Mouse (Mus musculus): Measurements from ENCODE around the gene Aqp3. TPM values are rescaled to one million over a fixed set of nuclear protein-coding genes. Genes with fewer than 3 reads are reported as not detected.

Aqp3 gene
- polyA plus RNA-seq, 1 experiment from 2014 or later: 87.4 TPM

DNA sequence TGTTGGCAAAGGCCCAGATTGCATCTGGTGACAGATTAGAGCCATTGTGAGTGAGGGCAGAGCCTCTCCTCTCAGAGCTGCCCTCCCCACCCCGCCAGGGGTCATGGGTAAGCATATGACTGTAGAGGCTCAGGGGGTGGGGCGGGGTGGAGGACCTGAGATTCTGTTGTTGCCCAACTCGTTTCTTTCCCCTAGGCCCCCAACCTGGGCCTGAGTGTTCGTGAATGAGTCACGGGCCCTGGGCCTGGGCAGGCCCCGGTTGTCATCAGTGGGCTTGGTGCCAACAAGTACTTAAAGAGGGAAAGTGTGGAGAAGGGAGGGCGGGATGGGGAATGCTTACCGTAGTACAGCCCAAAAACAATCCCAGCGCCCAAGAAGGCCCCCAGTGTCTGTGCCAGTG, 3.6 kb downstream of the Aqp3 start:
- Histone ChIP-seq H3K9me3 (replicated peaks; ENCODE audit: low read length) (no peaks in the 10 kb centered on the region), H3K4me1 (replicated peaks; ENCODE audit: insufficient read depth, low read length) (peaks cover 16% of the 10 kb centered on the region; the same call in 1 of the 2 replicates), H3K9ac (ENCODE audit: low read depth, low read length) (no peak overlapping the region), H3K27me3 (ENCODE audit: insufficient read depth, low read length) (no peaks in the 10 kb centered on the region), H3K27ac (no peak overlapping the region), H3K36me3 (ENCODE audit: insufficient read depth, low read length) (no peaks in the 10 kb centered on the region), H3K4me3 (replicated peaks; ENCODE audit: low read depth, low read length) (no peak overlapping the region), H3K4me2 (ENCODE audit: low read length) (no peak overlapping the region)
- ATAC-seq (replicated peaks; ENCODE audit: low FRiP score, low read depth): no peak
- TF ChIP-seq CTCF (IDR thresholded peaks at IDR 0.05; ENCODE audit: low read depth): no peak
- DNase-seq (ENCODE audit: low spot score): no peak
- WGBS: 61% methylated on average over 9 of the region's 9 CpGs

DNA sequence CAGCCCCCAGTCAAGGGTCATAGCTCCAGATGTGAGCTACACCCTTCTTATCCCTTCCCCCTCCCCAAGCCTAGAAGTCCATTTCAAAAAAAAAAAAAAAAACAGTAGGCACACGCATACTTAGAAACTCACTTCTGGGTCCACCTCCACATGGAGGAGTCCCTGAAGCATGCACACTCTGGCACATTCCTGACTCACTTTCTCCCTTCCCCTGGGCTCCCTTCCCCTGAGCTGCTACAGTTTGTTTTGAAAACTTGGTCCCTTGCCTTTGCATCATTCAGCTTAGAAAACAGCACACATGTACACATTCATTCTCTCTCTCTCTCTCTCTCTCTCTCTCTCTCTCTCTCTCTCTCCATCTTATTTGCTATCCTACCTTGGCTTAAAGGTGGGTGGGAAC, 5.0 kb downstream of the Aqp3 start:
- H3K4me3 ChIP-seq (replicated peaks; ENCODE audit: low read depth, low read length): no peak overlapping the region
- no peak for TF ChIP-seq CTCF (IDR thresholded peaks at IDR 0.05; ENCODE audit: low read depth)
- 28% methylated on average over 1 of the region's 1 CpGs for WGBS

DNA sequence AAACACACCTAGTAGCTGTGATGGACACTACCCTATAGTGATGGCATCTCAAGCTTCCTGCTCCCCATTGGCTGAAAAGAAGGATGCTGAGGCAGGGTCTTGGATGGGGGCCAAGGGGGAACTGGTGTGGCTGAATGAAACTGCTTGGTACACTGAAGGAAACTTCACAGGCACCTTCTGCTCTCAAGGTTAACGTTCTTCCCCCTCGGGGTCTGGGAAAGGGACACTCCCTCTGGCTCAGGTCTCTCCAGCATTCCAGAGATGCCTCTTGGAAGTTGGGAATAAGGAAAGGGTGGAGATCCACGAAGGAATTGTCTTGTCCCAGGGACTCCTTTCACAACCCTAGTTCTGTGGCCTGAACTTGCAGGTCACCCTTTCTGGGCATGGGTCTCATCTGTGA, 6.6 kb downstream of the Aqp3 start:
- DNase-seq (ENCODE audit: low spot score) (no peak), ATAC-seq (replicated peaks; ENCODE audit: low FRiP score, low read depth) (no peak)
- H3K4me1 ChIP-seq (replicated peaks; ENCODE audit: insufficient read depth, low read length): peaks cover 4% of the 10 kb centered on the region; the same call in 1 of the 2 replicates
- no peak overlapping the region for H3K4me2 ChIP-seq (ENCODE audit: low read length)
- no peak overlapping the region for H3K27ac ChIP-seq
- H3K9me3 ChIP-seq (replicated peaks; ENCODE audit: low read length): no peaks in the 10 kb centered on the region
- no peak overlapping the region for H3K4me3 ChIP-seq (replicated peaks; ENCODE audit: low read depth, low read length)
- no peaks in the 10 kb centered on the region for H3K36me3 ChIP-seq (ENCODE audit: insufficient read depth, low read length)
- H3K27me3 ChIP-seq (ENCODE audit: insufficient read depth, low read length): no peaks in the 10 kb centered on the region
- H3K9ac ChIP-seq (ENCODE audit: low read depth, low read length): no peak overlapping the region
- 20% methylated on average over 3 of the region's 3 CpGs for WGBS
- TF ChIP-seq CTCF (IDR thresholded peaks at IDR 0.05; ENCODE audit: low read depth): no peak

More for the DNA sequence above, 5.0 kb downstream of the Aqp3 start:
- ATAC-seq (replicated peaks; ENCODE audit: low FRiP score, low read depth) (no peak), DNase-seq (ENCODE audit: low spot score) (no peak)
- Histone ChIP-seq H3K27me3 (ENCODE audit: insufficient read depth, low read length) (no peaks in the 10 kb centered on the region), H3K4me2 (ENCODE audit: low read length) (no peak overlapping the region), H3K27ac (no peak overlapping the region), H3K9me3 (replicated peaks; ENCODE audit: low read length) (no peaks in the 10 kb centered on the region), H3K36me3 (ENCODE audit: insufficient read depth, low read length) (no peaks in the 10 kb centered on the region), H3K9ac (ENCODE audit: low read depth, low read length) (no peak overlapping the region), H3K4me1 (replicated peaks; ENCODE audit: insufficient read depth, low read length) (peaks cover 9% of the 10 kb centered on the region; the same call in 1 of the 2 replicates)

DNA sequence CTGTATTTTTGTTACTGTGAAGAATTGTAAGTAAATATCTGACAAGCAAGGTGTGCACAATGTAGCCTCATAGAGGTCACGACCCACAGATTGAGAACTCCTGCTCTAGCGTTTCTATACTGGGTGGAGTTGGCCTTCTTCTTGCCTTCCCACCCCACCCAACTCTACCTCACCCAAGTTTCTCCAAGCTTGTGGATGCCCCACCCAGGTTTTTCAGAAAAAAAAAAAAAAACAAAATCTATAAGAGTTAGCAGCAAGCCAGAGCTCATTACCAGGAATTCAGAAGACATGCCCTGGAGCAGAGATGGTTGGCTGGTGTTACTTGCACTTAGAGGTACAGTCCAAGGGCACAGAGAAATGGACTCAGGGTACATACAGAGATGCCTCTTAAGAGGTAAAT, 8.3 kb downstream of the Aqp3 start:
- DNase-seq (ENCODE audit: low spot score) (no peak), ATAC-seq (replicated peaks; ENCODE audit: low FRiP score, low read depth) (no peak)
- Histone ChIP-seq H3K4me2 (ENCODE audit: low read length) (no peak overlapping the region), H3K36me3 (ENCODE audit: insufficient read depth, low read length) (no peaks in the 10 kb centered on the region), H3K4me3 (replicated peaks; ENCODE audit: low read depth, low read length) (no peak overlapping the region), H3K27me3 (ENCODE audit: insufficient read depth, low read length) (no peaks in the 10 kb centered on the region), H3K4me1 (replicated peaks; ENCODE audit: insufficient read depth, low read length) (peaks cover 4% of the 10 kb centered on the region; the same call in 1 of the 2 replicates), H3K27ac (no peak overlapping the region), H3K9me3 (replicated peaks; ENCODE audit: low read length) (no peaks in the 10 kb centered on the region), H3K9ac (ENCODE audit: low read depth, low read length) (no peak overlapping the region)
- no peak for TF ChIP-seq CTCF (IDR thresholded peaks at IDR 0.05; ENCODE audit: low read depth)
- 65% methylated on average over 2 of the region's 2 CpGs for WGBS

DNA sequence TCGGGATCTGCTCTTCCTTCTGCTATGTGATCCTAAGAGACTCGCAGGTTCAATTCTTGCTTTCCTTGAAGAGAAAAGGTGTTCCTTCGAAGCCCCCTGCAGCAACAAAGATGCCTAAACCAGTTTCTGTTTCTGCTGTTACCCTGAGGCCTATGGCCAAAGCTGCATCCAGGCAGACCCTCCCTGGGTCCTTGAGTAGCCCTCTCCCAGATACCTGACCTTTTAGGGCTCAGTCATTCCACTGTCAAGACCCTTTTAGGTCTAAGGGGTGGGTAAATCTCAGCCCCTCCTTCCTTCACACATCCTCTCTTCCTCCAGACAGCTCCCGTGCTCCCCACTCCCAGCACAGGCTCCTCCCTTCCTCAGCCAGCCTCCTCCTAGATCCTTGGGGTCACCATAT, 8.8 kb downstream of the Aqp3 start:
- DNase-seq (ENCODE audit: low spot score) (no peak), ATAC-seq (replicated peaks; ENCODE audit: low FRiP score, low read depth) (no peak)
- H3K4me2 ChIP-seq (ENCODE audit: low read length): no peak overlapping the region
- H3K27me3 ChIP-seq (ENCODE audit: insufficient read depth, low read length): no peaks in the 10 kb centered on the region
- H3K9me3 ChIP-seq (replicated peaks; ENCODE audit: low read length): no peaks in the 10 kb centered on the region
- TF ChIP-seq CTCF (IDR thresholded peaks at IDR 0.05; ENCODE audit: low read depth): no peak
- H3K9ac ChIP-seq (ENCODE audit: low read depth, low read length): no peak overlapping the region
- H3K4me1 ChIP-seq (replicated peaks; ENCODE audit: insufficient read depth, low read length): peaks cover 4% of the 10 kb centered on the region; the same call in 1 of the 2 replicates
- no peaks in the 10 kb centered on the region for H3K36me3 ChIP-seq (ENCODE audit: insufficient read depth, low read length)
- H3K4me3 ChIP-seq (replicated peaks; ENCODE audit: low read depth, low read length): no peak overlapping the region
- no peak overlapping the region for H3K27ac ChIP-seq
- WGBS: 80% methylated on average over 4 of the region's 4 CpGs

DNA sequence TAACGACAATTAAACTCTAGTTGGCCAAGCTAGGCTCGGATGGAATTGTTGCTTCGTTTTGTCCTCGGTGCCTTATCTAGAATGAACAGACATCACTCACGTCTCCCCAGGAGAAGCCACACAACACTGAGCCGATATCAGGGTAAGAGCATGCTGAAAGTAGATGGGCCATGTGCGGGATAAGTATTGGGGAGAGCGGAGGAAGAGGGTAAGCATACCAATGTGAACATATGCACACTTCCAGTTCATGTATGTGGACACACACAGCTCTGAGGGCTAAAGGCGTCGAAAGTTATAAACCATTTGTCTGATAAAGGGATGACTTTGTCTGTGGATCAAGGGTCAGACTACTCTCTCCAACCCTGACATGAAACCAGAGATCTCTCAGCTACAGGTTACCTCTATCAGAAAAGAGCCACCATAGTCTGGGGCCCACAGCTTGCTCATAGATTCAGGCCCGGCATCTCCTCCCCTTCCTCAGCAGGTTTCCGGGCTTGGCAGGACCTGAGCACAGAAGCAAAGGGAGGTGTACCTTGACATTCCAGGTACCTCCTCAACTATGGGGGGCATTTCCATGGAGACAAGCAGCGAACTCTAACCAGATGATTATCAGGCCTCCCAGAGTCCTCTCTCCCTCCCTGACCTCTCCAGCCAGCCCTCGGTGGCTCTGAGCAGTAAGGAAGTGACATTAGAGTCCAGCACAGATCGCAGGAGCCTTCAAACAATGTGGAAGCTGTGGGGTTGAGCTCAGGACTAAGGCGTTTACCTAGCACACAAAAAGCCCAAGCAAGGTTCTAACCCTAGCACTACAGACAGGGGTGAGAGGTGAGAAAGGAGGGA, 10.3 kb downstream of the Aqp3 start:
- TF ChIP-seq CTCF (IDR thresholded peaks at IDR 0.05; ENCODE audit: low read depth): no peak
- DNase-seq (ENCODE audit: low spot score) (no peak), ATAC-seq (replicated peaks; ENCODE audit: low FRiP score, low read depth) (peak; percentile 70)
- Histone ChIP-seq H3K9me3 (replicated peaks; ENCODE audit: low read length) (no peaks in the 10 kb centered on the region), H3K9ac (ENCODE audit: low read depth, low read length) (no peak overlapping the region), H3K4me3 (replicated peaks; ENCODE audit: low read depth, low read length) (no peak overlapping the region), H3K27me3 (ENCODE audit: insufficient read depth, low read length) (no peaks in the 10 kb centered on the region), H3K27ac (peak overlapping the region; percentile 47; the same call in 1 of the 2 replicates), H3K36me3 (ENCODE audit: insufficient read depth, low read length) (no peaks in the 10 kb centered on the region), H3K4me1 (replicated peaks; ENCODE audit: insufficient read depth, low read length) (peaks cover 4% of the 10 kb centered on the region; the same call in 1 of the 2 replicates), H3K4me2 (ENCODE audit: low read length) (no peak overlapping the region)
- 75% methylated on average over 16 of the region's 16 CpGs for WGBS
